Mouse (Mus musculus) left cerebral cortex, adult 11 months (tissue): ENCODE measurements around the gene Gm6871.
"Not testable (repeated sequence)": the region's sequence is repeated elsewhere in the genome, so short reads cannot be mapped to it uniquely, and the experiment has no call there.

ENCODE experiments used
- DNase-seq: peaks from one replicate; pipeline ENCODE4 v3.0.0; 2022; ENCODE audit warnings: low spot score

The Gm6871 gene

GRCm38 (mm10) chr7:41573562-41573961, at the start of gene Gm6871:
Gene Gm6871 (minus strand): TSS chr7:41573662.
- not testable (repeated sequence) for DNase-seq

GRCm38 (mm10) chr7:41616241-41616640, 42.8 kb upstream of the Gm6871 start:
- not testable (repeated sequence) for DNase-seq

- DNase-seq = no peak
Measured at GRCm38 (mm10) chr7:41611654-41612053, 38.2 kb upstream of the Gm6871 start.

- no peak for DNase-seq
Measured at GRCm38 (mm10) chr7:41599932-41600548, 26.6 kb upstream of the Gm6871 start.

- DNase-seq = peak; percentile 90
Measured at GRCm38 (mm10) chr7:41599034-41599813, 25.8 kb upstream of the Gm6871 start, which contains the start of gene 2610021A01Rik. Gene 2610021A01Rik (plus strand): TSS chr7:41599230.

- DNase-seq = no peak
Measured at GRCm38 (mm10) chr7:41598615-41599014, 25.2 kb upstream of the Gm6871 start.

- DNase-seq = not testable (repeated sequence)
Measured at GRCm38 (mm10) chr7:41587831-41588230, 14.4 kb upstream of the Gm6871 start.

- DNase-seq = no peak
Measured at GRCm38 (mm10) chr7:41582028-41582427, 8.6 kb upstream of the Gm6871 start.

- no peak for DNase-seq
Measured at GRCm38 (mm10) chr7:41577956-41578355, 4.5 kb upstream of the Gm6871 start.

GRCm38 (mm10) chr7:41560681-41561080, 12.8 kb downstream of the Gm6871 start:
- no peak for DNase-seq

- no peak for DNase-seq
Measured at GRCm38 (mm10) chr7:41512672-41513071, 60.8 kb downstream of the Gm6871 start.

- DNase-seq = no peak
Measured at GRCm38 (mm10) chr7:41512207-41512606, 61.3 kb downstream of the Gm6871 start.

- DNase-seq = no peak
Measured at GRCm38 (mm10) chr7:41502402-41502801, 71.1 kb downstream of the Gm6871 start.

GRCm38 (mm10) chr7:41500151-41500934, 73.1 kb downstream of the Gm6871 start:
- peak; percentile 66 for DNase-seq

GRCm38 (mm10) chr7:41499389-41500049, 73.9 kb downstream of the Gm6871 start, which contains the start of the genes Gm20449 and AW146154:
Gene Gm20449 (minus strand): TSS chr7:41499417.
Gene AW146154 (minus strand): TSS chr7:41499890.
- peak; percentile 98 for DNase-seq

- not testable (repeated sequence) for DNase-seq
Measured at GRCm38 (mm10) chr7:41499018-41499388, 74.5 kb downstream of the Gm6871 start.

- not testable (repeated sequence) for DNase-seq
Measured at GRCm38 (mm10) chr7:41498464-41498863, 75.0 kb downstream of the Gm6871 start.

- no peak for DNase-seq
Measured at GRCm38 (mm10) chr7:41497871-41498270, 75.6 kb downstream of the Gm6871 start.
